Mouse (Mus musculus): ENCODE data around the gene Tdgf1.

DNA sequence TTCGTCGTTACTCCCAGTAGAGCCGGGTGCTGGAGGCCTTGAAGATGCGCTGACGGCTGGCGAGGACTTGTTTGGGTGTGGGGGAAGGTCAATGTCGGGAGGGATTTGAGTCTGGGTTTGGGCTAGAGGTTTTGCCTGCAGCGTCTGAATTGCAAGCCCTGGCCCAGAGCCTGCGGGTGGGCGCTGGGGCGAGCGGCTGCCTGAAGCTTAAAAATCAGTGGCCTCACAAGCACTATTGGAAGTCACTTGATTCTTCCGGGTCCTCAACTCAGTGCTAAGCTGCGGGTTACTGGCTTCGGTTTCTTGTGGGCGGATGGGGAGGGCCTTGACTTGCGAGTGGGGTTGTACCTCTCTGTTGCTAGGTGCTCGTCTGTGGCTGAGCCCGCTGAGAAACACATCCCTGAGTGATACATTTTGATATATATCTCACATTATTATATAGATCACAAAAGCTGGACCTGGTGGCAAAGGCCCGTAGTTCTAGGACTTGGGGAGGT, 638 bp upstream of the Tdgf1 start:
- no peak for TF ChIP-seq CTCF (IDR thresholded peaks at IDR 0.05; ENCODE audit: low read depth)
- no peak for TF ChIP-seq EP300 (optimal IDR thresholded peaks at IDR 0.05)
